Mouse (Mus musculus) B cell, adult 2 months (primary cell): ENCODE results near the gene Zbtb9.
"Not testable (repeated sequence)": the region's sequence is repeated elsewhere in the genome, so short reads cannot be mapped to it uniquely, and the experiment has no call there.

Experiments used
- DNase-seq, 2 experiments: peaks; one replicate each; pipeline ENCODE4 v3.0.0; 2022

The Zbtb9 gene

GRCm38 (mm10) chr17:26972107-26972506 lies 860 bp upstream of the Zbtb9 start:
- DNase-seq, result no peak

- no peak for DNase-seq
These were observed 1.6 kb downstream of the Zbtb9 start for GRCm38 (mm10) chr17:26974547-26974946.

GRCm38 (mm10) chr17:26975415-26975814 lies 2.4 kb downstream of the Zbtb9 start:
- DNase-seq, result no peak

GRCm38 (mm10) chr17:26977354-26977753 lies 4.4 kb downstream of the Zbtb9 start:
- not testable (repeated sequence) for DNase-seq

GRCm38 (mm10) chr17:26979426-26979825 lies 6.5 kb downstream of the Zbtb9 start:
- DNase-seq, result peak; percentile 83 to 88

GRCm38 (mm10) chr17:26981050-26981449 lies 8.1 kb downstream of the Zbtb9 start:
- DNase-seq, result no peak

- DNase-seq, result no peak
These were observed 10.4 kb downstream of the Zbtb9 start for GRCm38 (mm10) chr17:26983382-26983781.

- no peak for DNase-seq
These were observed 12.7 kb downstream of the Zbtb9 start for GRCm38 (mm10) chr17:26985503-26986179.

- no peak for DNase-seq
These were observed 17.6 kb downstream of the Zbtb9 start for GRCm38 (mm10) chr17:26990521-26990920.

GRCm38 (mm10) chr17:26994410-26994809 lies 21.4 kb downstream of the Zbtb9 start:
- no peak for DNase-seq

- DNase-seq, result no peak
These were observed 22.0 kb downstream of the Zbtb9 start for GRCm38 (mm10) chr17:26995006-26995405.

GRCm38 (mm10) chr17:26995562-26995961 lies 22.6 kb downstream of the Zbtb9 start:
- DNase-seq, result no peak

GRCm38 (mm10) chr17:26997661-26998060 lies 24.7 kb downstream of the Zbtb9 start:
- no peak for DNase-seq

GRCm38 (mm10) chr17:26998283-26998682 lies 25.3 kb downstream of the Zbtb9 start:
- DNase-seq, result no peak

GRCm38 (mm10) chr17:26999996-27000395 lies 27.0 kb downstream of the Zbtb9 start:
- peak in 1 of 2 experiments; percentile 23 for DNase-seq

- peak; percentile 73 to 76 for DNase-seq
These were observed 28.2 kb downstream of the Zbtb9 start for GRCm38 (mm10) chr17:27001151-27001550.

GRCm38 (mm10) chr17:27001889-27002288 lies 28.9 kb downstream of the Zbtb9 start:
- DNase-seq, result peak; percentile 74 to 75

GRCm38 (mm10) chr17:27004431-27004830 lies 31.5 kb downstream of the Zbtb9 start:
- DNase-seq, result peak; percentile 83 to 84

GRCm38 (mm10) chr17:27004903-27005485 lies 32.0 kb downstream of the Zbtb9 start:
- no peak for DNase-seq

- no peak for DNase-seq
These were observed 32.7 kb downstream of the Zbtb9 start for GRCm38 (mm10) chr17:27005644-27006043.

GRCm38 (mm10) chr17:27008277-27008676 lies 35.3 kb downstream of the Zbtb9 start:
- DNase-seq, result no peak

GRCm38 (mm10) chr17:27011167-27011566 lies 38.2 kb downstream of the Zbtb9 start:
- DNase-seq, result no peak

GRCm38 (mm10) chr17:27011998-27012672 lies 39.2 kb downstream of the Zbtb9 start:
- DNase-seq, result peak; percentile 74 to 77

- DNase-seq, result no peak
These were observed 39.9 kb downstream of the Zbtb9 start for GRCm38 (mm10) chr17:27012909-27013308.
